Mouse (Mus musculus) frontal cortex, adult (tissue): Measurements from ENCODE around the gene Dgkd.

Source experiments
- ATAC-seq: cut with Nextera tagmentation; 2 replicates; pipeline ENCODE4 v1.9.2; 2017; ENCODE audit warnings: mild to moderate bottlenecking, moderate library complexity, mixed read lengths; ENCODE audit not compliant: low TSS enrichment

The Dgkd gene

GRCm38 (mm10) chr1:87848237-87848996 is 4.7 kb upstream of the Dgkd start:
- peak; percentile 52 for ATAC-seq

GRCm38 (mm10) chr1:87849278-87849677 is 3.8 kb upstream of the Dgkd start:
- ATAC-seq = no peak

- ATAC-seq = no peak
Observed at GRCm38 (mm10) chr1:87851344-87851743, 1.7 kb upstream of the Dgkd start.

- ATAC-seq = no peak
Observed at GRCm38 (mm10) chr1:87852081-87852790, 851 bp upstream of the Dgkd start.

- ATAC-seq = peak; percentile 48
Observed at GRCm38 (mm10) chr1:87853601-87854361, 694 bp downstream of the Dgkd start.

GRCm38 (mm10) chr1:87854411-87854810 is 1.3 kb downstream of the Dgkd start:
- ATAC-seq = no peak

GRCm38 (mm10) chr1:87854851-87855251 is 1.8 kb downstream of the Dgkd start:
- no peak for ATAC-seq

GRCm38 (mm10) chr1:87855522-87855921 is 2.4 kb downstream of the Dgkd start:
- ATAC-seq = no peak

GRCm38 (mm10) chr1:87856823-87857222 is 3.7 kb downstream of the Dgkd start:
- peak; percentile 50 for ATAC-seq

GRCm38 (mm10) chr1:87858031-87858430 is 4.9 kb downstream of the Dgkd start:
- no peak for ATAC-seq

GRCm38 (mm10) chr1:87858529-87858928 is 5.4 kb downstream of the Dgkd start:
- no peak for ATAC-seq

- ATAC-seq = no peak
Observed at GRCm38 (mm10) chr1:87863602-87864001, 10.5 kb downstream of the Dgkd start.

- no peak for ATAC-seq
Observed at GRCm38 (mm10) chr1:87864889-87865288, 11.8 kb downstream of the Dgkd start.

- ATAC-seq = no peak
Observed at GRCm38 (mm10) chr1:87866672-87867071, 13.6 kb downstream of the Dgkd start.

- no peak for ATAC-seq
Observed at GRCm38 (mm10) chr1:87871546-87871945, 18.5 kb downstream of the Dgkd start.

- ATAC-seq = no peak
Observed at GRCm38 (mm10) chr1:87873081-87873480, 20.0 kb downstream of the Dgkd start.

- ATAC-seq = no peak
Observed at GRCm38 (mm10) chr1:87876065-87876464, 23.0 kb downstream of the Dgkd start.

- ATAC-seq = no peak
Observed at GRCm38 (mm10) chr1:87877552-87878283, 24.6 kb downstream of the Dgkd start.

GRCm38 (mm10) chr1:87879034-87879433 is 25.9 kb downstream of the Dgkd start:
- ATAC-seq = no peak

GRCm38 (mm10) chr1:87879494-87880325 is 26.6 kb downstream of the Dgkd start:
- ATAC-seq = peak; percentile 76

- ATAC-seq = no peak
Observed at GRCm38 (mm10) chr1:87880326-87880627, 27.2 kb downstream of the Dgkd start.
